Mouse (Mus musculus) MN1 (cell line): ENCODE data around the gene Tmem63b.
A peak's percentile ranks its signal among the peaks of the same experiment; 100 is the strongest.
"Not testable (repeated sequence)": the region's sequence is repeated elsewhere in the genome, so short reads cannot be mapped to it uniquely, and the experiment has no call there.

Source experiments
- DNase-seq: peaks from one replicate; pipeline ENCODE4 v3.0.0-alpha.2; 2016; ENCODE audit warnings: low spot score

Tmem63b gene

GRCm38 (mm10) chr17:45671821-45672220 is 14.9 kb downstream of the Tmem63b start:
- DNase-seq = peak; percentile 52

GRCm38 (mm10) chr17:45667986-45668385 is 18.7 kb downstream of the Tmem63b start:
- no peak for DNase-seq

- DNase-seq = no peak
Observed at GRCm38 (mm10) chr17:45667481-45667880, 19.2 kb downstream of the Tmem63b start.

- no peak for DNase-seq
Observed at GRCm38 (mm10) chr17:45666091-45666490, 20.6 kb downstream of the Tmem63b start.

GRCm38 (mm10) chr17:45664608-45665007 is 22.1 kb downstream of the Tmem63b start:
- DNase-seq = no peak

- DNase-seq = peak; percentile 42
Observed at GRCm38 (mm10) chr17:45663106-45663919, 23.4 kb downstream of the Tmem63b start.

GRCm38 (mm10) chr17:45659225-45659624 is 27.5 kb downstream of the Tmem63b start, which contains the start of gene Capn11:
Gene Capn11, minus strand, starts transcription at chr17:45659325.
- DNase-seq = no peak

- peak; percentile 59 for DNase-seq
Observed at GRCm38 (mm10) chr17:45655820-45656219, 30.9 kb downstream of the Tmem63b start.

- no peak for DNase-seq
Observed at GRCm38 (mm10) chr17:45653233-45653632, 33.5 kb downstream of the Tmem63b start.

GRCm38 (mm10) chr17:45644185-45644584 is 42.5 kb downstream of the Tmem63b start:
- DNase-seq = no peak

- DNase-seq = peak; percentile 81
Observed at GRCm38 (mm10) chr17:45642701-45643100, 44.0 kb downstream of the Tmem63b start.

GRCm38 (mm10) chr17:45641981-45642380 is 44.7 kb downstream of the Tmem63b start:
- no peak for DNase-seq

- DNase-seq = no peak
Observed at GRCm38 (mm10) chr17:45638596-45639295, 48.0 kb downstream of the Tmem63b start.

- DNase-seq = no peak
Observed at GRCm38 (mm10) chr17:45634033-45634432, 52.7 kb downstream of the Tmem63b start.

GRCm38 (mm10) chr17:45631940-45632339 is 54.8 kb downstream of the Tmem63b start:
- no peak for DNase-seq

GRCm38 (mm10) chr17:45630992-45631391 is 55.7 kb downstream of the Tmem63b start:
- DNase-seq = no peak

- peak; percentile 81 for DNase-seq
Observed at GRCm38 (mm10) chr17:45629861-45630694, 56.6 kb downstream of the Tmem63b start.

- no peak for DNase-seq
Observed at GRCm38 (mm10) chr17:45628885-45629855, 57.5 kb downstream of the Tmem63b start.

- peak; percentile 56 for DNase-seq
Observed at GRCm38 (mm10) chr17:45628160-45628559, 58.5 kb downstream of the Tmem63b start.

- DNase-seq = peak; percentile 88
Observed at GRCm38 (mm10) chr17:45626577-45627134, 60.0 kb downstream of the Tmem63b start.

GRCm38 (mm10) chr17:45623425-45623824 is 63.3 kb downstream of the Tmem63b start:
- not testable (repeated sequence) for DNase-seq
